Mouse (Mus musculus) erythroblast, adult 5-6 weeks (primary cell): Measurements from ENCODE around the gene Rsl1. TPM values are rescaled to one million over a fixed set of nuclear protein-coding genes. Genes with fewer than 3 reads are reported as not detected.
"Not testable (repeated sequence)": the region's sequence is repeated elsewhere in the genome, so short reads cannot be mapped to it uniquely, and the experiment has no call there.

ENCODE experiments used
- ATAC-seq: replicated peaks from 2 replicates; pipeline ENCODE4 v1.8.0; 2016; ENCODE audit warnings: moderate number of reproducible peaks, mild to moderate bottlenecking, moderate TSS enrichment, inconsistent platforms; ENCODE audit not compliant: poor library complexity, low FRiP score, severe bottlenecking
- total RNA-seq, 2 experiments: library from RNA; stranded (forward) in 1 of 2; stranded (reverse) in 1 of 2; fragments of 150-400 nt in 1 of 2; fragments of 200-764, 138-1000 nt in 1 of 2; gene quantifications; 2 replicates each; pipeline versions ENCODE4 v1.2.3 to v1.2.4; 2015 to 2017; ENCODE audit warnings: low replicate concordance in 2 of 2

Rsl1 gene
- total RNA-seq (2015; ENCODE audit: low replicate concordance) (2.3 TPM in 1 of 2 replicates, not detected in the other), total RNA-seq (2017; ENCODE audit: low replicate concordance) (0.60 TPM in 1 of 2 replicates, not detected in the other)

GRCm38 (mm10) chr13:67172991-67173722 is at the start of gene Rsl1:
Gene Rsl1, plus strand, starts transcription at chr13:67173182.
- ATAC-seq, result 0 out of 2 replicates have a peak, but pooled peaks have one; percentile 77

- no peak for ATAC-seq
These were observed 48.5 kb upstream of the Rsl1 start for GRCm38 (mm10) chr13:67124460-67124859.

- ATAC-seq, result not testable (repeated sequence)
These were observed 45.5 kb upstream of the Rsl1 start for GRCm38 (mm10) chr13:67127507-67127906.

- peak; percentile 62 for ATAC-seq
These were observed 44.8 kb upstream of the Rsl1 start for GRCm38 (mm10) chr13:67128038-67128721.

GRCm38 (mm10) chr13:67166122-67166521 is 6.9 kb upstream of the Rsl1 start:
- ATAC-seq, result not testable (repeated sequence)

GRCm38 (mm10) chr13:67173723-67174055 is 707 bp downstream of the Rsl1 start:
- ATAC-seq, result no peak

- ATAC-seq, result no peak
These were observed 21.4 kb downstream of the Rsl1 start, which contains the start of gene Zfp455 for GRCm38 (mm10) chr13:67194340-67194894. Gene Zfp455, plus strand, starts transcription at chr13:67194506.

- no peak for ATAC-seq
These were observed 28.7 kb downstream of the Rsl1 start for GRCm38 (mm10) chr13:67201656-67202055.

- no peak for ATAC-seq
These were observed 41.1 kb downstream of the Rsl1 start for GRCm38 (mm10) chr13:67214015-67214607.

Other genes with a start within 250 kb of the Rsl1 start
- 0.42 and 3.3 TPM in 2 replicates for gene Zfp712, start 112.0 kb upstream of the Rsl1 start, total RNA-seq (2015; ENCODE audit: low replicate concordance)
- 1.0 and 2.1 TPM in 2 replicates for gene Zfp712, start 112.0 kb upstream of the Rsl1 start, total RNA-seq (2017; ENCODE audit: low replicate concordance)
- not detected in 2 replicates for gene Zfp708, start 75.2 kb upstream of the Rsl1 start, total RNA-seq (2015; ENCODE audit: low replicate concordance)
- not detected in 2 replicates for gene Zfp708, start 75.2 kb upstream of the Rsl1 start, total RNA-seq (2017; ENCODE audit: low replicate concordance)
- gene Gm28557, start 64.6 kb upstream of the Rsl1 start, total RNA-seq (2015; ENCODE audit: low replicate concordance), result 3.1 TPM in 1 of 2 replicates, not detected in the other
- gene Gm28557, start 64.6 kb upstream of the Rsl1 start, total RNA-seq (2017; ENCODE audit: low replicate concordance), result 0.98 TPM in 1 of 2 replicates, not detected in the other
- gene Rslcan18, start 56.9 kb upstream of the Rsl1 start, total RNA-seq (2015; ENCODE audit: low replicate concordance), result 0.42 and 0.96 TPM in 2 replicates
- gene Rslcan18, start 56.9 kb upstream of the Rsl1 start, total RNA-seq (2017; ENCODE audit: low replicate concordance), result 0.51 TPM in 1 of 2 replicates, not detected in the other
- gene Zfp759, start 51.5 kb upstream of the Rsl1 start, total RNA-seq (2015; ENCODE audit: low replicate concordance), result 3.8 and 6.0 TPM in 2 replicates
- 0.68 and 1.5 TPM in 2 replicates for gene Zfp759, start 51.5 kb upstream of the Rsl1 start, total RNA-seq (2017; ENCODE audit: low replicate concordance)
- 1.5 and 3.1 TPM in 2 replicates for gene Zfp455, start 21.3 kb downstream of the Rsl1 start, total RNA-seq (2015; ENCODE audit: low replicate concordance)
- 1.4 TPM in 1 of 2 replicates, not detected in the other for gene Zfp455, start 21.3 kb downstream of the Rsl1 start, total RNA-seq (2017; ENCODE audit: low replicate concordance)
- gene Zfp458, start 105.3 kb downstream of the Rsl1 start, total RNA-seq (2015; ENCODE audit: low replicate concordance), result 3.3 TPM in 1 of 2 replicates, not detected in the other
- 2.7 TPM in 1 of 2 replicates, not detected in the other for gene Zfp458, start 105.3 kb downstream of the Rsl1 start, total RNA-seq (2017; ENCODE audit: low replicate concordance)
- gene Zfp457, start 133.3 kb downstream of the Rsl1 start, total RNA-seq (2015; ENCODE audit: low replicate concordance), result not detected in 2 replicates
- gene Zfp457, start 133.3 kb downstream of the Rsl1 start, total RNA-seq (2017; ENCODE audit: low replicate concordance), result 0.56 TPM in 1 of 2 replicates, not detected in the other
- 4.0 and 5.0 TPM in 2 replicates for gene Zfp595, start 159.4 kb downstream of the Rsl1 start, total RNA-seq (2015; ENCODE audit: low replicate concordance)
- gene Zfp595, start 159.4 kb downstream of the Rsl1 start, total RNA-seq (2017; ENCODE audit: low replicate concordance), result 2.0 and 7.8 TPM in 2 replicates
- gene Gm28044, start 187.4 kb downstream of the Rsl1 start, total RNA-seq (2015; ENCODE audit: low replicate concordance), result not detected in 2 replicates
- gene Gm28044, start 187.4 kb downstream of the Rsl1 start, total RNA-seq (2017; ENCODE audit: low replicate concordance), result not detected in 2 replicates
- 3.1 and 5.0 TPM in 2 replicates for gene Zfp953, start 187.4 kb downstream of the Rsl1 start, total RNA-seq (2015; ENCODE audit: low replicate concordance)
- gene Zfp953, start 187.4 kb downstream of the Rsl1 start, total RNA-seq (2017; ENCODE audit: low replicate concordance), result 6.8 and 7.6 TPM in 2 replicates
- gene Gm28041, start 202.6 kb downstream of the Rsl1 start, total RNA-seq (2015; ENCODE audit: low replicate concordance), result not detected in 2 replicates
- not detected in 2 replicates for gene Gm28041, start 202.6 kb downstream of the Rsl1 start, total RNA-seq (2017; ENCODE audit: low replicate concordance)
- 0.19 and 0.63 TPM in 2 replicates for gene Zfp456, start 202.6 kb downstream of the Rsl1 start, total RNA-seq (2015; ENCODE audit: low replicate concordance)
- gene Zfp456, start 202.6 kb downstream of the Rsl1 start, total RNA-seq (2017; ENCODE audit: low replicate concordance), result 0.56 and 1.5 TPM in 2 replicates
- gene Zfp429, start 226.6 kb downstream of the Rsl1 start, total RNA-seq (2015; ENCODE audit: low replicate concordance), result 3.5 and 7.7 TPM in 2 replicates
- gene Zfp429, start 226.6 kb downstream of the Rsl1 start, total RNA-seq (2017; ENCODE audit: low replicate concordance), result 3.5 and 3.6 TPM in 2 replicates
- gene Zfp459, start 248.2 kb downstream of the Rsl1 start, total RNA-seq (2015; ENCODE audit: low replicate concordance), result 0.42 TPM in 1 of 2 replicates, not detected in the other
- gene Zfp459, start 248.2 kb downstream of the Rsl1 start, total RNA-seq (2017; ENCODE audit: low replicate concordance), result 1.7 TPM in 2 replicates